Mouse (Mus musculus) lung, adult 2 months (tissue): ENCODE results near the gene Jazf1.
A peak's percentile ranks its signal among the peaks of the same experiment; 100 is the strongest.

Experiments used
- CTCF ChIP-seq: fragments of 200-500 bp; IDR thresholded peaks from 2 replicates; pipeline ENCODE4 v1.5.1; 2011; ENCODE audit warnings: mild to moderate bottlenecking, low read length, control low read depth; ENCODE audit not compliant: insufficient read depth
- POLR2A ChIP-seq: fragments of 200-500 bp; IDR thresholded peaks from 2 replicates; pipeline ENCODE4 v1.6.1; 2011; ENCODE audit warnings: low read depth, mild to moderate bottlenecking, control low read depth, low read length, borderline replicate concordance; ENCODE audit errors: extremely low read depth

GRCm38 (mm10) chr6:53032730-53033484 lies 35.5 kb downstream of the Jazf1 start:
- TF ChIP-seq CTCF (peak; percentile 62), POLR2A (no peak)
